Comparison of ENCODE assay signal across 8 mouse cellular contexts in the genomic region with DNA sequence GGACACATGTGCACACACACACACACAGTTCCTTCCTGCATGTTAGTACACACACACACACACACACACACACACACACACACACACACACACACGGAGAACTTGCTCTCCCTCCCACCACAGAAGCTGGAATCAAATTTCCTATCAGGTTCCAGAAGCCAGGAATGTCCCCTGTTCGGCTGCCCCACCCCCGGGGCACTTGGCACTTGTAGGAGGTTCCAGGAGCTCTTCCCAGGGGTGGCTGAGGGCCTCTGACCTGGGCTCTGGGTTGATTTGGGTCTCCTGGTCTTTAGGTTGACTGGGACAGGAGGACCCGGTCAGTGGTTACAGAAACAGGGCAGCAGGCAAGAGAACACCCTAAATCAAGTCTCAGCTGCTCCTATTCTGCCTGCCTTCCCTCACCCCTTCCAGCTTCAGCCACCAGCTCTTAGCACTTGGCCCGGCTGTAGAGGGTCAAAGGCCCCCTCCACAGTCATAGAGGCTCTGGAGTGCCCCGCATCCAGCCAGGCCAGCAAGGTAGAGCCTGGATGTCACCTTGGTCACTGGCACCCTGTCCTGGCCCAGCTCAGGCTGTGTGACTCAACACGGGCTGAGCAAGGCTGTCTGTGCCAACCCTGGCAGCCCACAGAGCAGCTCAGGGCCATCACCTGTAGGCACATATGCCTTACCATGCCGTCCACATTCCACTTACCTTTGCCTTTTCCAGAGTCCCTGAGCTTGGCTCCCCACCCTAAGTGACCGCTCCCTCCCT. TPM values are rescaled to one million over a fixed set of nuclear protein-coding genes. Genes with fewer than 3 reads are reported as not detected.
DNase-seq lines count a peak whose midpoint lies in the region; ATAC-seq lines count a peak whose summit lies in the region.

No protein-coding gene starts in this region.

- no peaks in the 10 kb centered on the region for H3K27me3 ChIP-seq in heart, embryonic 12.5 days (replicated peaks)
- no peaks in the 10 kb centered on the region for H3K27me3 ChIP-seq in kidney, embryonic 16.5 days (ENCODE audit: insufficient read depth, low read length)
- H3K27me3 ChIP-seq in midbrain, embryonic 10.5 days (ENCODE audit: low read depth, poor library complexity, severe bottlenecking): peaks cover 65% of the 10 kb centered on the region

- peak overlapping the region; percentile 77 for H3K27ac ChIP-seq in heart, embryonic 12.5 days (ENCODE audit: poor library complexity, severe bottlenecking)
- peak overlapping the region; percentile 71 for H3K27ac ChIP-seq in kidney, embryonic 16.5 days (ENCODE audit: low read length)
- H3K27ac ChIP-seq in midbrain, embryonic 10.5 days (replicated peaks): peak overlapping the region; percentile 65

- peak overlapping the region; percentile 91; the same call in 1 of the 2 replicates for H3K9ac ChIP-seq in heart, embryonic 12.5 days
- H3K9ac ChIP-seq in kidney, embryonic 16.5 days (replicated peaks; ENCODE audit: low read length): no peak overlapping the region

- peak; percentile 26; the same call in 1 of the 2 replicates for ATAC-seq in heart, embryonic 12.5 days (ENCODE audit: insufficient number of reproducible peaks, low FRiP score)
- peak; percentile 58 for ATAC-seq in kidney, embryonic 16.5 days (ENCODE audit: low FRiP score, low TSS enrichment)

- H3K4me2 ChIP-seq in heart, embryonic 12.5 days: peak overlapping the region; percentile 95
- H3K4me2 ChIP-seq in kidney, embryonic 16.5 days (replicated peaks; ENCODE audit: low read depth, low read length): peak overlapping the region; percentile 60

- peak; percentile 64 for DNase-seq in Muller cell, postnatal 12 days (ENCODE audit: inconsistent ontology term)
- DNase-seq in brain, adult 2 months (ENCODE audit: low read depth, low spot score): peak; percentile 57
- no peak for DNase-seq in midbrain, embryonic 10.5 days (ENCODE audit: low spot score)
- DNase-seq in frontal cortex, postnatal 14 days (ENCODE audit: low spot score in 2 of 2): no peak
- no peak for DNase-seq in natural killer cell, adult 2 months (ENCODE audit: low spot score in 2 of 2)
- no peak for DNase-seq in left cerebral cortex, adult 11 months (ENCODE audit: low spot score)

- H3K4me1 ChIP-seq in heart, embryonic 12.5 days (replicated peaks): peaks cover 49% of the 10 kb centered on the region
- H3K4me1 ChIP-seq in kidney, embryonic 16.5 days (ENCODE audit: insufficient read depth, low read length): peaks cover 29% of the 10 kb centered on the region
- peaks cover 23% of the 10 kb centered on the region for H3K4me1 ChIP-seq in midbrain, embryonic 10.5 days

- H3K9me3 ChIP-seq in heart, embryonic 12.5 days (replicated peaks): no peaks in the 10 kb centered on the region
- H3K9me3 ChIP-seq in kidney, embryonic 16.5 days (ENCODE audit: low read length): no peaks in the 10 kb centered on the region
- no peaks in the 10 kb centered on the region for H3K9me3 ChIP-seq in midbrain, embryonic 10.5 days (replicated peaks)

- H3K4me3 ChIP-seq in heart, embryonic 12.5 days: peak overlapping the region; percentile 65
- peak overlapping the region; percentile 42; the same call in 1 of the 2 replicates for H3K4me3 ChIP-seq in kidney, embryonic 16.5 days (ENCODE audit: low read length)
- peak overlapping the region; percentile 53 for H3K4me3 ChIP-seq in midbrain, embryonic 10.5 days

- WGBS in heart, embryonic 12.5 days: 42% methylated on average over 9 of the region's 9 CpGs
- WGBS in kidney, embryonic 16.5 days: 38% methylated on average over 8 of the region's 9 CpGs
- WGBS in midbrain, embryonic 10.5 days: 48% methylated on average over 9 of the region's 9 CpGs

- H3K36me3 ChIP-seq in heart, embryonic 12.5 days: 0 out of 2 replicates have a peak, but pooled peaks cover 6% of the 10 kb centered on the region
- H3K36me3 ChIP-seq in kidney, embryonic 16.5 days (ENCODE audit: insufficient read depth, low read length): no peaks in the 10 kb centered on the region
- H3K36me3 ChIP-seq in midbrain, embryonic 10.5 days: no peaks in the 10 kb centered on the region

RNA-seq across cellular contexts. Expression of a gene that starts 55.0 kb away (rescaled TPM):
- 111 and 115 TPM in 2 replicates for polyA plus RNA-seq in heart, embryonic 12.5 days (2016; fragmentation: Nextera tagmentation; extraction: Ambion mirVana)
- polyA plus RNA-seq in kidney, embryonic 16.5 days (2015; fragmentation: Nextera tagmentation; extraction: Ambion mirVana): 77.3 and 78.3 TPM in 2 replicates
- polyA plus RNA-seq in midbrain, embryonic 10.5 days (2016; fragmentation: Nextera tagmentation; extraction: Ambion mirVana): 10.3 and 13.4 TPM in 2 replicates

RNA-seq across cellular contexts. Expression of a gene that starts 56.1 kb away (rescaled TPM):
- polyA plus RNA-seq in heart, embryonic 12.5 days (2016; fragmentation: Nextera tagmentation; extraction: Ambion mirVana): 0.28 and 0.36 TPM in 2 replicates
- polyA plus RNA-seq in kidney, embryonic 16.5 days (2015; fragmentation: Nextera tagmentation; extraction: Ambion mirVana): 0.22 and 0.32 TPM in 2 replicates
- 0.29 and 0.51 TPM in 2 replicates for polyA plus RNA-seq in midbrain, embryonic 10.5 days (2016; fragmentation: Nextera tagmentation; extraction: Ambion mirVana)

Comparison
In these comparisons a context has a peak if more than half of its experiments do, and no peak if none do; other contexts are left out.
1. DNase-seq: peak in Muller cell, postnatal 12 days (single experiment) and brain, adult 2 months (single experiment); none in midbrain, embryonic 10.5 days (single experiment), frontal cortex, postnatal 14 days (0 of 2), natural killer cell, adult 2 months (0 of 2) and left cerebral cortex, adult 11 months (single experiment).
2. Peak in every context shown above with its lines, with median percentiles within 50 percentile points of each other: H3K27ac ChIP-seq and H3K4me3 ChIP-seq.